Mouse (Mus musculus) right cerebral cortex, adult 18-20 months (tissue): ENCODE results near the gene Naga.
A peak's percentile ranks its signal among the peaks of the same experiment; 100 is the strongest.
"Not testable (repeated sequence)": the region's sequence is repeated elsewhere in the genome, so short reads cannot be mapped to it uniquely, and the experiment has no call there.

Experiments
- DNase-seq: peaks from one replicate; pipeline ENCODE4 v3.0.0; 2022; ENCODE audit warnings: mixed read lengths

The Naga gene

GRCm38 (mm10) chr15:82338593-82339112 lies at the start of gene Naga, which contains the start of the genes Pheta2 and Smdt1:
TSS of gene Naga (minus strand) at chr15:82338925.
TSS of gene Pheta2 (plus strand) at chr15:82338942.
TSS of gene Smdt1 (plus strand) at chr15:82338959.
- DNase-seq, result peak; percentile 96

- no peak for DNase-seq
Observed at GRCm38 (mm10) chr15:82385729-82386128, 47.0 kb upstream of the Naga start.

- DNase-seq, result no peak
Observed at GRCm38 (mm10) chr15:82382441-82382840, 43.7 kb upstream of the Naga start.

GRCm38 (mm10) chr15:82380714-82381062 lies 42.0 kb upstream of the Naga start:
- DNase-seq, result no peak

GRCm38 (mm10) chr15:82379871-82380713 lies 41.4 kb upstream of the Naga start, which contains the start of gene Cyp2d22:
TSS of gene Cyp2d22 (minus strand) at chr15:82380260.
- peak; percentile 18 for DNase-seq

- DNase-seq, result no peak
Observed at GRCm38 (mm10) chr15:82379511-82379870, 40.8 kb upstream of the Naga start.

GRCm38 (mm10) chr15:82378261-82379180 lies 39.8 kb upstream of the Naga start:
- no peak for DNase-seq

GRCm38 (mm10) chr15:82377701-82378100 lies 39.0 kb upstream of the Naga start:
- no peak for DNase-seq

- DNase-seq, result peak; percentile 68
Observed at GRCm38 (mm10) chr15:82376393-82377138, 37.8 kb upstream of the Naga start.

GRCm38 (mm10) chr15:82375855-82376254 lies 37.1 kb upstream of the Naga start:
- DNase-seq, result no peak

- DNase-seq, result no peak
Observed at GRCm38 (mm10) chr15:82374437-82374836, 35.7 kb upstream of the Naga start.

- no peak for DNase-seq
Observed at GRCm38 (mm10) chr15:82372991-82373390, 34.3 kb upstream of the Naga start.

- no peak for DNase-seq
Observed at GRCm38 (mm10) chr15:82372446-82372845, 33.7 kb upstream of the Naga start.

GRCm38 (mm10) chr15:82368851-82369250 lies 30.1 kb upstream of the Naga start:
- DNase-seq, result no peak

- DNase-seq, result no peak
Observed at GRCm38 (mm10) chr15:82368146-82368545, 29.4 kb upstream of the Naga start.

- DNase-seq, result not testable (repeated sequence)
Observed at GRCm38 (mm10) chr15:82364561-82364960, 25.8 kb upstream of the Naga start.

- DNase-seq, result not testable (repeated sequence)
Observed at GRCm38 (mm10) chr15:82363801-82364200, 25.1 kb upstream of the Naga start.

- DNase-seq, result no peak
Observed at GRCm38 (mm10) chr15:82362234-82362633, 23.5 kb upstream of the Naga start.

- DNase-seq, result no peak
Observed at GRCm38 (mm10) chr15:82361459-82362018, 22.8 kb upstream of the Naga start.

GRCm38 (mm10) chr15:82358431-82359260 lies 19.9 kb upstream of the Naga start:
- no peak for DNase-seq
